Mouse (Mus musculus): ENCODE results near the gene Ggt6. TPM values are rescaled to one million over a fixed set of nuclear protein-coding genes. Genes with fewer than 3 reads are reported as not detected.
A peak's percentile ranks its signal among the peaks of the same experiment; 100 is the strongest.

The Ggt6 gene
- polyA plus RNA-seq, 1 experiment = 0.23 TPM

- no peak for DNase-seq (ENCODE audit: low read depth in 1 of 2, low spot score in 2 of 2)
- 13% methylated on average over 25 of the region's 25 CpGs for WGBS
- no peak overlapping the region; the same call in 1 of the 2 replicates for H3K4me3 ChIP-seq (ENCODE audit: extremely low read depth, insufficient read depth, insufficient read length)
- peaks cover 8% of the 10 kb centered on the region; the same call in 1 of the 2 replicates for H3K4me1 ChIP-seq (ENCODE audit: control insufficient read depth, insufficient read depth, insufficient read length)
- H3K27me3 ChIP-seq (ENCODE audit: control insufficient read depth, insufficient read depth, low read length) = 0 out of 2 replicates have a peak, but pooled peaks cover 2% of the 10 kb centered on the region
- no peaks in the 10 kb centered on the region for H3K36me3 ChIP-seq (ENCODE audit: control insufficient read depth, insufficient read depth, low read length)
- no peak overlapping the region for H3K27ac ChIP-seq (ENCODE audit: insufficient read depth, low read length)
- TF ChIP-seq POLR2A (IDR thresholded peaks at IDR 0.05; ENCODE audit: low read depth, low read length) (no peak), CTCF (IDR thresholded peaks at IDR 0.05; ENCODE audit: extremely low read depth, insufficient read depth, insufficient read length, insufficient replicate concordance) (no peak)
Measured at GRCm38 (mm10) chr11:72410521-72411092, 24.7 kb upstream of the Ggt6 start.

- Histone ChIP-seq H3K36me3 (ENCODE audit: control insufficient read depth, insufficient read depth, low read length) (no peaks in the 10 kb centered on the region), H3K4me1 (ENCODE audit: control insufficient read depth, insufficient read depth, insufficient read length) (peaks cover 8% of the 10 kb centered on the region; the same call in 1 of the 2 replicates), H3K27me3 (ENCODE audit: control insufficient read depth, insufficient read depth, low read length) (0 out of 2 replicates have a peak, but pooled peaks cover 2% of the 10 kb centered on the region), H3K27ac (ENCODE audit: insufficient read depth, low read length) (no peak within 1 kb of the TSS), H3K4me3 (ENCODE audit: extremely low read depth, insufficient read depth, insufficient read length) (peak within 1 kb of the TSS; percentile 58)
- under 1% methylated on average over 82 of the region's 86 CpGs for WGBS
- no peak for TF ChIP-seq CTCF (IDR thresholded peaks at IDR 0.05; ENCODE audit: extremely low read depth, insufficient read depth, insufficient read length, insufficient replicate concordance)
- TF ChIP-seq POLR2A (IDR thresholded peaks at IDR 0.05; ENCODE audit: low read depth, low read length) = no peak
- peak in 1 of 2 experiments; percentile 32 for DNase-seq (ENCODE audit: low read depth in 1 of 2, low spot score in 2 of 2)
Measured at GRCm38 (mm10) chr11:72411093-72411921, 24.0 kb upstream of the Ggt6 start, which contains the start of gene Smtnl2. Smtnl2 (minus strand) TSS chr11:72411713.

GRCm38 (mm10) chr11:72411945-72412344 is 23.4 kb upstream of the Ggt6 start:
- no peak for TF ChIP-seq CTCF (IDR thresholded peaks at IDR 0.05; ENCODE audit: extremely low read depth, insufficient read depth, insufficient read length, insufficient replicate concordance)
- no peak for TF ChIP-seq POLR2A (IDR thresholded peaks at IDR 0.05; ENCODE audit: low read depth, low read length)
- 46% methylated on average over 9 of the region's 9 CpGs for WGBS
- Histone ChIP-seq H3K4me3 (ENCODE audit: extremely low read depth, insufficient read depth, insufficient read length) (no peak overlapping the region; the same call in 1 of the 2 replicates), H3K4me1 (ENCODE audit: control insufficient read depth, insufficient read depth, insufficient read length) (peaks cover 8% of the 10 kb centered on the region; the same call in 1 of the 2 replicates), H3K27me3 (ENCODE audit: control insufficient read depth, insufficient read depth, low read length) (0 out of 2 replicates have a peak, but pooled peaks cover 2% of the 10 kb centered on the region), H3K36me3 (ENCODE audit: control insufficient read depth, insufficient read depth, low read length) (no peaks in the 10 kb centered on the region), H3K27ac (ENCODE audit: insufficient read depth, low read length) (no peak overlapping the region)
- no peak for DNase-seq (ENCODE audit: low read depth in 1 of 2, low spot score in 2 of 2)

GRCm38 (mm10) chr11:72413016-72413415 is 22.3 kb upstream of the Ggt6 start:
- peaks cover 8% of the 10 kb centered on the region; the same call in 1 of the 2 replicates for H3K4me1 ChIP-seq (ENCODE audit: control insufficient read depth, insufficient read depth, insufficient read length)
- WGBS = 93% methylated on average over 7 of the region's 7 CpGs
- no peak overlapping the region for H3K4me3 ChIP-seq (ENCODE audit: extremely low read depth, insufficient read depth, insufficient read length)
- DNase-seq (ENCODE audit: low read depth in 1 of 2, low spot score in 2 of 2) = no peak
- TF ChIP-seq CTCF (IDR thresholded peaks at IDR 0.05; ENCODE audit: extremely low read depth, insufficient read depth, insufficient read length, insufficient replicate concordance) = no peak
- TF ChIP-seq POLR2A (IDR thresholded peaks at IDR 0.05; ENCODE audit: low read depth, low read length) = no peak
- 0 out of 2 replicates have a peak, but pooled peaks cover 2% of the 10 kb centered on the region for H3K27me3 ChIP-seq (ENCODE audit: control insufficient read depth, insufficient read depth, low read length)
- no peak overlapping the region for H3K27ac ChIP-seq (ENCODE audit: insufficient read depth, low read length)
- H3K36me3 ChIP-seq (ENCODE audit: control insufficient read depth, insufficient read depth, low read length) = no peaks in the 10 kb centered on the region

- Histone ChIP-seq H3K4me3 (ENCODE audit: extremely low read depth, insufficient read depth, insufficient read length) (no peak overlapping the region), H3K27me3 (ENCODE audit: control insufficient read depth, insufficient read depth, low read length) (0 out of 2 replicates have a peak, but pooled peaks cover 2% of the 10 kb centered on the region), H3K27ac (ENCODE audit: insufficient read depth, low read length) (no peak overlapping the region), H3K4me1 (ENCODE audit: control insufficient read depth, insufficient read depth, insufficient read length) (peaks cover 8% of the 10 kb centered on the region; the same call in 1 of the 2 replicates), H3K36me3 (ENCODE audit: control insufficient read depth, insufficient read depth, low read length) (no peaks in the 10 kb centered on the region)
- TF ChIP-seq POLR2A (IDR thresholded peaks at IDR 0.05; ENCODE audit: low read depth, low read length) = no peak
- TF ChIP-seq CTCF (IDR thresholded peaks at IDR 0.05; ENCODE audit: extremely low read depth, insufficient read depth, insufficient read length, insufficient replicate concordance) = no peak
- no peak for DNase-seq (ENCODE audit: low read depth in 1 of 2, low spot score in 2 of 2)
- WGBS = 79% methylated on average over 5 of the region's 5 CpGs
Measured at GRCm38 (mm10) chr11:72413601-72414190, 21.6 kb upstream of the Ggt6 start.

GRCm38 (mm10) chr11:72415155-72415554 is 20.2 kb upstream of the Ggt6 start:
- no peak overlapping the region for H3K4me3 ChIP-seq (ENCODE audit: extremely low read depth, insufficient read depth, insufficient read length)
- 0 out of 2 replicates have a peak, but pooled peaks cover 2% of the 10 kb centered on the region for H3K27me3 ChIP-seq (ENCODE audit: control insufficient read depth, insufficient read depth, low read length)
- H3K27ac ChIP-seq (ENCODE audit: insufficient read depth, low read length) = no peak overlapping the region
- no peak for DNase-seq (ENCODE audit: low read depth in 1 of 2, low spot score in 2 of 2)
- peaks cover 8% of the 10 kb centered on the region; the same call in 1 of the 2 replicates for H3K4me1 ChIP-seq (ENCODE audit: control insufficient read depth, insufficient read depth, insufficient read length)
- no peaks in the 10 kb centered on the region for H3K36me3 ChIP-seq (ENCODE audit: control insufficient read depth, insufficient read depth, low read length)
- TF ChIP-seq POLR2A (IDR thresholded peaks at IDR 0.05; ENCODE audit: low read depth, low read length) (no peak), CTCF (IDR thresholded peaks at IDR 0.05; ENCODE audit: extremely low read depth, insufficient read depth, insufficient read length, insufficient replicate concordance) (no peak)
- WGBS = 61% methylated on average over 8 of the region's 8 CpGs

All from spleen, adult 2 months (tissue).